Mouse (Mus musculus): ENCODE measurements around the gene Wdr4. TPM values are rescaled to one million over a fixed set of nuclear protein-coding genes. Genes with fewer than 3 reads are reported as not detected.

The Wdr4 gene
- polyA plus RNA-seq, 1 experiment from 2014 or later = 43.7 TPM

- Histone ChIP-seq H3K4me2 (ENCODE audit: low read length) (no peak overlapping the region), H3K4me1 (ENCODE audit: control insufficient read depth, insufficient read depth, low read length) (no peaks in the 10 kb centered on the region), H3K9ac (ENCODE audit: low read depth, low read length) (no peak overlapping the region), H3K9me3 (replicated peaks; ENCODE audit: control insufficient read depth, low read length, poor library complexity, severe bottlenecking) (no peaks in the 10 kb centered on the region), H3K27ac (ENCODE audit: low read length) (no peak overlapping the region), H3K36me3 (ENCODE audit: control insufficient read depth, insufficient read depth, low read length) (peaks cover 31% of the 10 kb centered on the region), H3K4me3 (ENCODE audit: low read depth, low read length) (no peak overlapping the region), H3K27me3 (ENCODE audit: control insufficient read depth, insufficient read depth, low read depth, low read length) (no peaks in the 10 kb centered on the region)
- ATAC-seq = no peak
- WGBS = 39% methylated on average over 5 of the region's 5 CpGs
These were observed 14.8 kb downstream of the Wdr4 start for GRCm38 (mm10) chr17:31505013-31505412.

GRCm38 (mm10) chr17:31503936-31504335 is 15.8 kb downstream of the Wdr4 start:
- no peaks in the 10 kb centered on the region for H3K9me3 ChIP-seq (replicated peaks; ENCODE audit: control insufficient read depth, low read length, poor library complexity, severe bottlenecking)
- no peak for ATAC-seq
- peaks cover 33% of the 10 kb centered on the region for H3K36me3 ChIP-seq (ENCODE audit: control insufficient read depth, insufficient read depth, low read length)
- H3K4me2 ChIP-seq (ENCODE audit: low read length) = no peak overlapping the region
- no peak overlapping the region for H3K9ac ChIP-seq (ENCODE audit: low read depth, low read length)
- H3K4me3 ChIP-seq (ENCODE audit: low read depth, low read length) = no peak overlapping the region
- H3K27me3 ChIP-seq (ENCODE audit: control insufficient read depth, insufficient read depth, low read depth, low read length) = no peaks in the 10 kb centered on the region
- 67% methylated on average over 2 of the region's 2 CpGs for WGBS
- no peaks in the 10 kb centered on the region for H3K4me1 ChIP-seq (ENCODE audit: control insufficient read depth, insufficient read depth, low read length)
- no peak overlapping the region for H3K27ac ChIP-seq (ENCODE audit: low read length)

- no peak overlapping the region for H3K4me2 ChIP-seq (ENCODE audit: low read length)
- no peak for ATAC-seq
These were observed 16.4 kb downstream of the Wdr4 start for GRCm38 (mm10) chr17:31503337-31503736.

GRCm38 (mm10) chr17:31502261-31502927 is 17.4 kb downstream of the Wdr4 start:
- Histone ChIP-seq H3K4me3 (ENCODE audit: low read depth, low read length) (no peak overlapping the region), H3K9ac (ENCODE audit: low read depth, low read length) (no peak overlapping the region), H3K36me3 (ENCODE audit: control insufficient read depth, insufficient read depth, low read length) (peaks cover 45% of the 10 kb centered on the region), H3K9me3 (replicated peaks; ENCODE audit: control insufficient read depth, low read length, poor library complexity, severe bottlenecking) (no peaks in the 10 kb centered on the region), H3K4me1 (ENCODE audit: control insufficient read depth, insufficient read depth, low read length) (no peaks in the 10 kb centered on the region), H3K4me2 (ENCODE audit: low read length) (no peak overlapping the region), H3K27me3 (ENCODE audit: control insufficient read depth, insufficient read depth, low read depth, low read length) (no peaks in the 10 kb centered on the region), H3K27ac (ENCODE audit: low read length) (no peak overlapping the region)
- WGBS = 95% methylated on average over 12 of the region's 12 CpGs
- no peak for ATAC-seq

More at GRCm38 (mm10) chr17:31503337-31503736, 16.4 kb downstream of the Wdr4 start:
- no peaks in the 10 kb centered on the region for H3K9me3 ChIP-seq (replicated peaks; ENCODE audit: control insufficient read depth, low read length, poor library complexity, severe bottlenecking)
- WGBS = 94% methylated on average over 12 of the region's 12 CpGs
- H3K36me3 ChIP-seq (ENCODE audit: control insufficient read depth, insufficient read depth, low read length) = peaks cover 39% of the 10 kb centered on the region
- no peak overlapping the region for H3K27ac ChIP-seq (ENCODE audit: low read length)
- H3K4me3 ChIP-seq (ENCODE audit: low read depth, low read length) = no peak overlapping the region
- H3K27me3 ChIP-seq (ENCODE audit: control insufficient read depth, insufficient read depth, low read depth, low read length) = no peaks in the 10 kb centered on the region
- no peaks in the 10 kb centered on the region for H3K4me1 ChIP-seq (ENCODE audit: control insufficient read depth, insufficient read depth, low read length)
- H3K9ac ChIP-seq (ENCODE audit: low read depth, low read length) = no peak overlapping the region

GRCm38 (mm10) chr17:31500908-31501307 is 18.9 kb downstream of the Wdr4 start:
- Histone ChIP-seq H3K36me3 (ENCODE audit: control insufficient read depth, insufficient read depth, low read length) (peaks cover 49% of the 10 kb centered on the region), H3K4me2 (ENCODE audit: low read length) (no peak overlapping the region), H3K4me3 (ENCODE audit: low read depth, low read length) (no peak overlapping the region), H3K9me3 (replicated peaks; ENCODE audit: control insufficient read depth, low read length, poor library complexity, severe bottlenecking) (no peaks in the 10 kb centered on the region), H3K9ac (ENCODE audit: low read depth, low read length) (no peak overlapping the region), H3K27ac (ENCODE audit: low read length) (no peak overlapping the region), H3K27me3 (ENCODE audit: control insufficient read depth, insufficient read depth, low read depth, low read length) (no peaks in the 10 kb centered on the region), H3K4me1 (ENCODE audit: control insufficient read depth, insufficient read depth, low read length) (no peaks in the 10 kb centered on the region)
- WGBS = 83% methylated on average over 3 of the region's 3 CpGs
- ATAC-seq = no peak

GRCm38 (mm10) chr17:31500416-31500815 is 19.4 kb downstream of the Wdr4 start:
- Histone ChIP-seq H3K4me2 (ENCODE audit: low read length) (no peak overlapping the region), H3K4me3 (ENCODE audit: low read depth, low read length) (no peak overlapping the region), H3K27me3 (ENCODE audit: control insufficient read depth, insufficient read depth, low read depth, low read length) (no peaks in the 10 kb centered on the region), H3K36me3 (ENCODE audit: control insufficient read depth, insufficient read depth, low read length) (peaks cover 51% of the 10 kb centered on the region), H3K4me1 (ENCODE audit: control insufficient read depth, insufficient read depth, low read length) (no peaks in the 10 kb centered on the region), H3K9me3 (replicated peaks; ENCODE audit: control insufficient read depth, low read length, poor library complexity, severe bottlenecking) (no peaks in the 10 kb centered on the region), H3K27ac (ENCODE audit: low read length) (no peak overlapping the region), H3K9ac (ENCODE audit: low read depth, low read length) (no peak overlapping the region)
- ATAC-seq = no peak
- 91% methylated on average over 8 of the region's 8 CpGs for WGBS

- H3K36me3 ChIP-seq (ENCODE audit: control insufficient read depth, insufficient read depth, low read length) = peaks cover 51% of the 10 kb centered on the region
- no peaks in the 10 kb centered on the region for H3K27me3 ChIP-seq (ENCODE audit: control insufficient read depth, insufficient read depth, low read depth, low read length)
- 91% methylated on average over 12 of the region's 12 CpGs for WGBS
- H3K4me3 ChIP-seq (ENCODE audit: low read depth, low read length) = no peak overlapping the region
- no peaks in the 10 kb centered on the region for H3K4me1 ChIP-seq (ENCODE audit: control insufficient read depth, insufficient read depth, low read length)
- no peak for ATAC-seq
- no peaks in the 10 kb centered on the region for H3K9me3 ChIP-seq (replicated peaks; ENCODE audit: control insufficient read depth, low read length, poor library complexity, severe bottlenecking)
- no peak overlapping the region for H3K4me2 ChIP-seq (ENCODE audit: low read length)
- H3K27ac ChIP-seq (ENCODE audit: low read length) = no peak overlapping the region
- H3K9ac ChIP-seq (ENCODE audit: low read depth, low read length) = no peak overlapping the region
These were observed 20.1 kb downstream of the Wdr4 start for GRCm38 (mm10) chr17:31499725-31500124.

- 0 out of 2 replicates have a peak overlapping the region, but pooled peaks have one; percentile 10 for H3K9ac ChIP-seq (ENCODE audit: low read depth, low read length)
- 90% methylated on average over 6 of the region's 6 CpGs for WGBS
- no peaks in the 10 kb centered on the region for H3K9me3 ChIP-seq (replicated peaks; ENCODE audit: control insufficient read depth, low read length, poor library complexity, severe bottlenecking)
- no peaks in the 10 kb centered on the region for H3K27me3 ChIP-seq (ENCODE audit: control insufficient read depth, insufficient read depth, low read depth, low read length)
- no peak overlapping the region for H3K4me2 ChIP-seq (ENCODE audit: low read length)
- ATAC-seq = no peak
- H3K36me3 ChIP-seq (ENCODE audit: control insufficient read depth, insufficient read depth, low read length) = peaks cover 44% of the 10 kb centered on the region
- H3K4me1 ChIP-seq (ENCODE audit: control insufficient read depth, insufficient read depth, low read length) = no peaks in the 10 kb centered on the region
- no peak overlapping the region for H3K4me3 ChIP-seq (ENCODE audit: low read depth, low read length)
- H3K27ac ChIP-seq (ENCODE audit: low read length) = no peak overlapping the region
These were observed 22.1 kb downstream of the Wdr4 start for GRCm38 (mm10) chr17:31497726-31498125.

GRCm38 (mm10) chr17:31494989-31495388 is 24.8 kb downstream of the Wdr4 start:
- no peaks in the 10 kb centered on the region for H3K27me3 ChIP-seq (ENCODE audit: control insufficient read depth, insufficient read depth, low read depth, low read length)
- H3K27ac ChIP-seq (ENCODE audit: low read length) = no peak overlapping the region
- H3K9me3 ChIP-seq (replicated peaks; ENCODE audit: control insufficient read depth, low read length, poor library complexity, severe bottlenecking) = no peaks in the 10 kb centered on the region
- 86% methylated on average over 1 of the region's 1 CpGs for WGBS
- H3K36me3 ChIP-seq (ENCODE audit: control insufficient read depth, insufficient read depth, low read length) = peaks cover 37% of the 10 kb centered on the region
- no peak overlapping the region for H3K9ac ChIP-seq (ENCODE audit: low read depth, low read length)
- H3K4me2 ChIP-seq (ENCODE audit: low read length) = no peak overlapping the region
- no peak for ATAC-seq
- H3K4me3 ChIP-seq (ENCODE audit: low read depth, low read length) = no peak overlapping the region
- no peaks in the 10 kb centered on the region for H3K4me1 ChIP-seq (ENCODE audit: control insufficient read depth, insufficient read depth, low read length)

All from midbrain, embryonic 16.5 days (tissue).